Mouse (Mus musculus): Measurements from ENCODE around the gene Gm3239. TPM values are rescaled to one million over a fixed set of nuclear protein-coding genes. Genes with fewer than 3 reads are reported as not detected.
"Not testable (repeated sequence)": the region's sequence is repeated elsewhere in the genome, so short reads cannot be mapped to it uniquely, and the experiment has no call there.

Gene Gm3239
- polyA plus RNA-seq (2015; fragmentation: Nextera tagmentation; extraction: Ambion mirVana) = 0.42 and 0.57 TPM in 2 replicates

- H3K4me1 ChIP-seq; H3K4me2 ChIP-seq; H3K27ac ChIP-seq (replicated peaks); H3K36me3 ChIP-seq; H3K9me3 ChIP-seq; ATAC-seq (ENCODE audit: extremely low read depth, insufficient number of reproducible peaks, low FRiP score, low TSS enrichment); H3K9ac ChIP-seq; H3K27me3 ChIP-seq (replicated peaks); H3K4me3 ChIP-seq: not testable (repeated sequence)
- no CpG with 5 or more reads among the region's 2 CpGs for WGBS
Observed at GRCm38 (mm10) chr14:4663892-4664291, at the start of gene Gm3239. Gene Gm3239, plus strand, starts transcription at chr14:4664192.

- ATAC-seq (ENCODE audit: extremely low read depth, insufficient number of reproducible peaks, low FRiP score, low TSS enrichment); H3K9ac ChIP-seq; H3K4me1 ChIP-seq; H3K4me3 ChIP-seq; H3K27me3 ChIP-seq (replicated peaks); H3K4me2 ChIP-seq; H3K36me3 ChIP-seq; H3K27ac ChIP-seq (replicated peaks); H3K9me3 ChIP-seq: not testable (repeated sequence)
- WGBS = no CpG with 5 or more reads among the region's 2 CpGs
Observed at GRCm38 (mm10) chr14:4632052-4632451, 31.9 kb upstream of the Gm3239 start, which contains the start of gene Gm8159. Gene Gm8159, plus strand, starts transcription at chr14:4632352.

- not testable (repeated sequence) for H3K27ac ChIP-seq (replicated peaks); ATAC-seq (ENCODE audit: extremely low read depth, insufficient number of reproducible peaks, low FRiP score, low TSS enrichment); H3K36me3 ChIP-seq; H3K4me1 ChIP-seq; H3K9me3 ChIP-seq; H3K27me3 ChIP-seq (replicated peaks)
- H3K9ac ChIP-seq = 0 out of 2 replicates have a peak overlapping the region, but pooled peaks have one; percentile 54
- peak overlapping the region; percentile 42 for H3K4me3 ChIP-seq
- 5% methylated on average over 9 of the region's 18 CpGs for WGBS
- H3K4me2 ChIP-seq = peak overlapping the region; percentile 67
Observed at GRCm38 (mm10) chr14:4649309-4649708, 14.7 kb upstream of the Gm3239 start.

DNA sequence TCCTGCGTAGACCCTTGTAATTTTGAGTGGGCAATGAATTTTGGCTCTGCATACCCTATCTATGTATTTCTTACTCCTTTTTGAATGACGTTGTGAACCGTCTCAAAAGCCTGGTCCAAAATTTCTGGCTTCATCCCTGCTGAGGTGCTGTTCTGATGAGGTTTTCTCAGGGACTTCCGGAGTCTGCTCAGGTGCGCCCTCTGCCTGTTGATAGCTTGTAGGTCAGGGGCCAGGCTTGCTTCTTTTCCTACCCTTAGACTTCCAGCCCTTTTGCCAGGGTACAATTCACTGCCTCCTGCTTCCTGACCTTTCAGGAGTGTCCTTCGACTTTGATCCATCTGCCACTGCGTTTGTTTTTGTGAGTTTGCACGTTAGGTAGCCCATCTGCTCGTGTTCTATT, 13.7 kb upstream of the Gm3239 start:
- H3K27ac ChIP-seq (replicated peaks); H3K36me3 ChIP-seq; H3K4me1 ChIP-seq; H3K27me3 ChIP-seq (replicated peaks); H3K9ac ChIP-seq; ATAC-seq (ENCODE audit: extremely low read depth, insufficient number of reproducible peaks, low FRiP score, low TSS enrichment); H3K9me3 ChIP-seq; H3K4me3 ChIP-seq: not testable (repeated sequence)
- 6% methylated on average over 4 of the region's 9 CpGs for WGBS
- 0 out of 2 replicates have a peak overlapping the region, but pooled peaks have one; percentile 67 for H3K4me2 ChIP-seq

DNA sequence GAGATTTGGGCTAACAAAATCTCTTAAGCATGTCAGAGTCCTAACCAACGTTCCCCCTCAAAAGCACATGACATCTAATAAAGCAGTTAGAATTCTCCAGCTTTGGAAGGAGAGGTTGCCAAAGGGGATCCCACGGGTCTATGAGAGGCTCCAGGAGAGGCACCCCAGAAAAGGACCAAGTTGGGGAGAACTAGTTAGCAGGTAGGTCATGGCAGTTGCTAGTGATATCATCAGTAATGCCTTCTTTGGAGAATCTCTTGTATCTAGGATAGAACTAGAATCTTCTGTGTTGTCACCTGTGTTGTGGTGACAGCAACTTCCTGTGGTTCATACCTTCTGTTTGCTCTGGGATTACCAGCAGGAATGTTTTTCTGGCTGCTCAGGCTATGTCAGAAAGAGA, 44.9 kb downstream of the Gm3239 start, which contains the start of gene Gm7876:
Gene Gm7876, plus strand, starts transcription at position 301 of the 400 bp plus-strand sequence.
- not testable (repeated sequence) for H3K27ac ChIP-seq (replicated peaks); ATAC-seq (ENCODE audit: extremely low read depth, insufficient number of reproducible peaks, low FRiP score, low TSS enrichment); H3K4me3 ChIP-seq; H3K4me2 ChIP-seq; H3K4me1 ChIP-seq; H3K9ac ChIP-seq; H3K9me3 ChIP-seq; H3K36me3 ChIP-seq; H3K27me3 ChIP-seq (replicated peaks)
- WGBS = 61% methylated on average over 1 of the region's 2 CpGs

Other genes starting within 250 kb of the Gm3239 start
- 0.47 and 0.49 TPM in 2 replicates for gene Gm3164, start 248.7 kb upstream of the Gm3239 start, polyA plus RNA-seq (2015; fragmentation: Nextera tagmentation; extraction: Ambion mirVana)
- 0.33 TPM in 1 of 2 replicates, not detected in the other for gene Gm3173, start 233.2 kb upstream of the Gm3239 start, polyA plus RNA-seq (2015; fragmentation: Nextera tagmentation; extraction: Ambion mirVana)
- gene Gm3182, start 182.4 kb upstream of the Gm3239 start, polyA plus RNA-seq (2015; fragmentation: Nextera tagmentation; extraction: Ambion mirVana) = not detected in 2 replicates
- gene Gm3047, start 108.8 kb upstream of the Gm3239 start, polyA plus RNA-seq (2015; fragmentation: Nextera tagmentation; extraction: Ambion mirVana) = not detected in 2 replicates
- gene Gm8159, start 31.8 kb upstream of the Gm3239 start, polyA plus RNA-seq (2015; fragmentation: Nextera tagmentation; extraction: Ambion mirVana) = not detected in 2 replicates
- not detected in 2 replicates for gene Gm7876, start 45.0 kb downstream of the Gm3239 start, polyA plus RNA-seq (2015; fragmentation: Nextera tagmentation; extraction: Ambion mirVana)
- gene Gm3252, start 62.6 kb downstream of the Gm3239 start, polyA plus RNA-seq (2015; fragmentation: Nextera tagmentation; extraction: Ambion mirVana) = 0.47 and 0.93 TPM in 2 replicates
- gene Gm9602, start 112.1 kb downstream of the Gm3239 start, polyA plus RNA-seq (2015; fragmentation: Nextera tagmentation; extraction: Ambion mirVana) = not detected in 2 replicates
- not detected in 2 replicates for gene Gm3269, start 173.9 kb downstream of the Gm3239 start, polyA plus RNA-seq (2015; fragmentation: Nextera tagmentation; extraction: Ambion mirVana)
- gene Gm3264, start 191.4 kb downstream of the Gm3239 start, polyA plus RNA-seq (2015; fragmentation: Nextera tagmentation; extraction: Ambion mirVana) = 1.4 and 1.9 TPM in 2 replicates
- gene Gm3278, start 228.2 kb downstream of the Gm3239 start, polyA plus RNA-seq (2015; fragmentation: Nextera tagmentation; extraction: Ambion mirVana) = 0.17 TPM in 1 of 2 replicates, not detected in the other